Mouse (Mus musculus) neural tube, embryonic 11.5 days (tissue): ENCODE data around the gene Dusp19. TPM values are rescaled to one million over a fixed set of nuclear protein-coding genes. Genes with fewer than 3 reads are reported as not detected.
A peak's percentile ranks its signal among the peaks of the same experiment; 100 is the strongest.

ENCODE experiments used
- ATAC-seq: fragments of 200-750 bp; cut with Nextera tagmentation; 2 replicates; pipeline ENCODE4 v1.8.0; 2017; ENCODE audit warnings: moderate number of reproducible peaks, mild to moderate bottlenecking, moderate TSS enrichment, moderate library complexity; ENCODE audit not compliant: insufficient read depth, low FRiP score, low TSS enrichment
- DNase-seq: peaks from one replicate; pipeline ENCODE4 v3.0.0-alpha.2; 2015; ENCODE audit warnings: low spot score
- H3K27ac ChIP-seq: fragments of 300-500 bp; sonication (generic); 2 replicates; pipeline ENCODE4 v1.5.1; 2014; ENCODE audit warnings: low read depth, mild to moderate bottlenecking, low read length
- H3K27me3 ChIP-seq: fragments of 300-500 bp; sonication (generic); 2 replicates; pipeline ENCODE4 v1.6.1; 2014; ENCODE audit warnings: mild to moderate bottlenecking, low read length, mixed read lengths; ENCODE audit not compliant: control insufficient read depth, insufficient read depth
- H3K36me3 ChIP-seq: fragments of 300-500 bp; sonication (generic); 2 replicates; pipeline ENCODE4 v1.6.1; 2014; ENCODE audit warnings: mild to moderate bottlenecking, low read length, moderate library complexity, mixed read lengths; ENCODE audit not compliant: control insufficient read depth, insufficient read depth
- H3K4me1 ChIP-seq: fragments of 300-500 bp; sonication (generic); 2 replicates; pipeline ENCODE4 v1.6.1; 2014; ENCODE audit warnings: low read length, mixed read lengths; ENCODE audit not compliant: control insufficient read depth, insufficient read depth
- H3K4me2 ChIP-seq: fragments of 300-500 bp; sonication (generic); 2 replicates; pipeline ENCODE4 v1.6.1; 2014; ENCODE audit warnings: low read depth, mild to moderate bottlenecking, moderate library complexity
- H3K4me3 ChIP-seq: fragments of 300-500 bp; sonication (generic); 2 replicates; pipeline ENCODE4 v1.5.1; 2014; ENCODE audit warnings: low read depth, low read length
- H3K9ac ChIP-seq: fragments of 300-500 bp; sonication (generic); 2 replicates; pipeline ENCODE4 v1.6.1; 2014; ENCODE audit warnings: mild to moderate bottlenecking, low read length
- H3K9me3 ChIP-seq: fragments of 300-500 bp; sonication (generic); 2 replicates; pipeline ENCODE4 v1.6.1; 2016; ENCODE audit warnings: low read length; ENCODE audit not compliant: control insufficient read depth
- WGBS: fragments of 180-500 bp; shearing (Covaris S2); extraction: QIAGEN DNeasy Blood & Tissue Kit; methylation state at CpG from one replicate; pipeline ENCODE4 v1.1.7; 2014; 5-methylcytosine and 5-hydroxymethylcytosine counted together
- microRNA counts: library from miRNA; unstranded; fragments of <30 nt; microRNA quantifications from one replicate; lab custom pipeline; 2015
- microRNA-seq: library from miRNA; unstranded; fragments of <30 nt; microRNA quantifications from one replicate; pipeline ENCODE4, GENCODE M21; 2016
- polyA plus RNA-seq: library from polyadenylated mRNA; unstranded; fragments of >200 nt; fragmentation: Nextera tagmentation; extraction: Ambion mirVana; gene quantifications from 2 replicates; pipeline ENCODE4 v1.2.1, GENCODE M21; 2014

Gene Dusp19
- polyA plus RNA-seq, 1 experiment from 2014 or later, result 18.1 TPM

DNA sequence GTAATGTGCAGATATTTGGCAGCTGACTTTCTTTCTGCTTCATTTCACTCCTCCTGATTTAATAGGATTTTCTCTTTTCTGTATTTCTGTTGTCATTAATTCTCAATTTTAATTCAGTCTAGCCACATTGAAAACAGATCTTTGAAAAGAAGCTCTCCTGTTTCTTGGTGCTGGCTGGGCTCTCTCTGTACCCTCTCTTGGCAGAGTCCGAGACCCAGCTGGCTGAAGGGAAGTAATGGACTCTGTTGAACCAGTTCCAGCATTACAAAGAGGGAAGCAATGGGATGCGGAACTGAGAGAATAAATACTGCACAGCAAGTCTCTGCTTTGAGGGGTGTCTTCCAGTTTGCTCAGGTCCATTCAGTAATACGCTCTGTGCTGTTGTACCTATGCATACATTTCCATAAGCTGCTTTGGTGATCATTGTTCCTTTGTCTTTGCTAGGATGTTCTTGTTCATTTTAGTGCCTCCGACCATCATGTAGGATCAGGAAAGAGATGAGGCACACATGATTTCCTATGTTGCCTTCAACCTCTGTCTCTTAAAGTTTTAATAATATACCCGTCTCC, 50.6 kb downstream of the Dusp19 start:
- H3K4me2 ChIP-seq, result no peak overlapping the region
- H3K36me3 ChIP-seq, result peaks cover 2% of the 10 kb centered on the region; the same call in 1 of the 2 replicates
- H3K4me3 ChIP-seq, result no peak overlapping the region
- DNase-seq, result no peak
- 93% methylated on average over 5 of the region's 5 CpGs for whole genome bisulfite sequencing
- H3K27me3 ChIP-seq, result no peaks in the 10 kb centered on the region
- no peak overlapping the region for H3K27ac ChIP-seq
- no peak overlapping the region for H3K9ac ChIP-seq
- no peaks in the 10 kb centered on the region for H3K9me3 ChIP-seq
- no peak for ATAC-seq
- no peaks in the 10 kb centered on the region for H3K4me1 ChIP-seq

DNA sequence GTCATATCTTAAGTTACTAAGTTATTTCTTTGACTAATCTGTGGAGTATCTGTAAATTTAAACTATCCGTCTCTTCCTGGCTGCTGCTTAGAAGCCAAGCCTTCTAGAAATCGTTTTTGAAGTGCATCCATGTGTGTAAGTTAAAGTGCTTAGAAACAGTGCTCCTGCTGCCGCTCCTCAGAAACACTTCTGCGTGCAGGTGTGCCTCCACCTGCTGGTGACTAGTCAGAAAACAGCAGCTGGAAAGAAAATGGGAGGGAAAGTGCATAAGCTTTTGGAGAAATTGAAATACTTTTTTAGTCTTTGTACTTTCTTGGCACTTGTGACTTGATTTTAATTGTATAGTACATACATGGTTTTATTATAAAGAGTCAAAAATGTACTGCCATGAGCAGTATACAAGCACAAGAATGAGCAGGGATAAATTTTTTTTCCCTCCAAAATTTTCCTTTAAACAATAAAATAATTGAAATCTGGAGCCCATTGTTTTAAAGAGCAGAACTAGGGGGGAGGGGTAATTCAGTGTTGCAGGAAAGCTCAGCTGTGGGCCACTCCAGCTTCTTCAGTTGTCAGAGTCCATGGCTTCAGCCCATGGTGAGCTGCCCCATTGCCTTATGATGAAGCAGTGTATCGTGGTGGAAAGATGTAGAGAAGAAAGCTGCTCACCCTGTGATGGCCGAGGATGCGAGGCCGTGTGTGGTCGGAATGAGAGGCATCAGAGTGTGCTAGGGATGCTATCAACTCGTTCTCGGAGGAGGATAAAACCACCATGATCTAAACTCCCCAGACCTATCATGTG, 53.2 kb downstream of the Dusp19 start:
- Histone ChIP-seq H3K4me2 (no peak overlapping the region), H3K4me1 (no peaks in the 10 kb centered on the region), H3K9ac (no peak overlapping the region), H3K9me3 (no peaks in the 10 kb centered on the region), H3K36me3 (no peaks in the 10 kb centered on the region), H3K4me3 (no peak overlapping the region), H3K27ac (no peak overlapping the region), H3K27me3 (no peaks in the 10 kb centered on the region)
- 81% methylated on average over 11 of the region's 11 CpGs for WGBS
- no peak for DNase-seq
- no peak for ATAC-seq

DNA sequence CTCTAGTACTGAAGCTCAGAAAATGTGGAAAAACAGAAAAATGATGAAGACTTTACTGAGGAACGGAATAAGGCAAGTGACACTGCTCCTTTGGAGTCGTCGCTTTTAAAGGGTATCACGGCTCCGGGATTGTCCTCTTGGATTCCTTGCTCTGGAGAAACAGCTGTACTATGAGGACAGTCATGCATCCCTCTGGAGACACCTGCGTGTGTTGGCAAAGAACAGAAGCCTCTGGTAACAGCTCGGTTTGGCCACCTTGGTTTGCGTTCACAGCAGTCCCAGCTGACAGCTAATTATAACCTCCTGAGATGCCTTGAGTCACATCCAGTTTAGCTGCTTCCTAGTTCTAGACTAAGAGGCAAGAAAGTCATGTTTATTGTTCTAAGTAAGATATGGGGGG, 62.0 kb downstream of the Dusp19 start:
- ATAC-seq (no peak), DNase-seq (no peak)
- Histone ChIP-seq H3K4me2 (no peak overlapping the region), H3K27ac (no peak overlapping the region), H3K9ac (no peak overlapping the region), H3K4me1 (no peaks in the 10 kb centered on the region), H3K27me3 (no peaks in the 10 kb centered on the region), H3K9me3 (no peaks in the 10 kb centered on the region), H3K4me3 (no peak overlapping the region), H3K36me3 (no peaks in the 10 kb centered on the region)
- 91% methylated on average over 8 of the region's 8 CpGs for WGBS

MicroRNAs within 50 kb of the gene (microRNA counts, 519-probe panel; counts per million panel counts)
- microRNA mmu-miR-684 (lab: Ali Mortazavi, UCI), result 171 counts per million, percentile 57 among the panel's probes with 10 or more counts

Small RNA genes lying within 50 kb of the gene (microRNA-seq; reads per million reads assigned to microRNA genes)
- not detected for gene Mir684-1

Other genes with a start within 250 kb of the Dusp19 start
- 51.0 and 54.6 TPM in 2 replicates for gene Frzb, start 169.4 kb upstream of the Dusp19 start, polyA plus RNA-seq
- gene Nckap1, start 35.7 kb upstream of the Dusp19 start, polyA plus RNA-seq, result 73.2 and 74.0 TPM in 2 replicates
- 67.9 and 69.3 TPM in 2 replicates for gene Nup35, start 191 bp downstream of the Dusp19 start, polyA plus RNA-seq